Mouse (Mus musculus): ENCODE results near the gene Tectb. TPM values are rescaled to one million over a fixed set of nuclear protein-coding genes. Genes with fewer than 3 reads are reported as not detected.

The Tectb gene
- polyA plus RNA-seq, 1 experiment from 2014 or later = not detected

- Histone ChIP-seq H3K9me3 (replicated peaks) (no peaks in the 10 kb centered on the region), H3K9ac (no peak overlapping the region), H3K4me2 (no peak overlapping the region), H3K4me1 (replicated peaks) (peaks cover 13% of the 10 kb centered on the region; the same call in 1 of the 2 replicates), H3K36me3 (no peaks in the 10 kb centered on the region), H3K27ac (no peak overlapping the region), H3K4me3 (no peak overlapping the region), H3K27me3 (no peaks in the 10 kb centered on the region; the same call in 1 of the 2 replicates)
- WGBS = 76% methylated on average over 2 of the region's 2 CpGs
- no peak for ATAC-seq (replicated peaks; ENCODE audit: insufficient number of reproducible peaks, insufficient read depth, low FRiP score, low read depth)
These were observed 11.1 kb downstream of the Tectb start for GRCm38 (mm10) chr19:55191596-55191995.

DNA sequence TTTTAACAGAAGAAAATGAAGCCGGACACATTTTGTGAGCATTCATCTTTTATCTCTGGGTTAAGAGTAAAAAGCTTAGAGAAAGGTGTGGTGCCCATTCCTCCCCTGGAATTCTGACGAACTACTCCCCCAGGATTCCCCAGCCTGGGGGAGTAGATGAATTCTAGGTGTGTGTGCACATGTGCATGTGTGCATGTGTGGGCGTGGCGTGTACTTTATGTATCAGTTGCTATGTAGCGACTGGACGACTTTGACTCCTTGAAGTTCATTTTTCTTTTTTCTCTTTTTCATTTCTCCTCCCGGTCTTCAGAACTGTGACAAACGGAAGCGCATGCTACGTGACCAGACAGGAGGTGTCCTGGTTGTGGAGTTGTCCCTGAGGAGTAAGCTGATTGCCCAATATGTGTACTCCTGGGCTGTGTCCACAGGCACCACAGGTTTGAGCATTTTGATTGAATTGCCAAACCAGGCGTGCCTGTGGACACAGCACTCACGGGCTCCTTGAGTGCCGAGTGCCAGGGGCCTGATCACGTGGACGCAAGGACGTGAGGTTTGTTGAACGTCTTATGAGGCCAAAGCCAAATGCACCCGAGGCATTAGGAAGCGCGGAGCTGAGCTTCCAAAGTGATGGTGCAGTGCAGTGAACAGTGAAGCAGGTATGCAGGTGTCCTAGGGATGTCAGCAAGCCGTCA is 11.9 kb downstream of the Tectb start:
- H3K9me3 ChIP-seq (replicated peaks) = no peaks in the 10 kb centered on the region
- H3K4me1 ChIP-seq (replicated peaks) = peaks cover 13% of the 10 kb centered on the region; the same call in 1 of the 2 replicates
- H3K36me3 ChIP-seq = no peaks in the 10 kb centered on the region
- H3K4me2 ChIP-seq = no peak overlapping the region
- H3K27me3 ChIP-seq = no peaks in the 10 kb centered on the region; the same call in 1 of the 2 replicates
- no peak overlapping the region for H3K9ac ChIP-seq
- no peak for ATAC-seq (replicated peaks; ENCODE audit: insufficient number of reproducible peaks, insufficient read depth, low FRiP score, low read depth)
- no peak overlapping the region for H3K4me3 ChIP-seq
- H3K27ac ChIP-seq = no peak overlapping the region
- WGBS = 85% methylated on average over 21 of the region's 21 CpGs

GRCm38 (mm10) chr19:55193717-55194394 is 13.3 kb downstream of the Tectb start:
- ATAC-seq (replicated peaks; ENCODE audit: insufficient number of reproducible peaks, insufficient read depth, low FRiP score, low read depth) = no peak

DNA sequence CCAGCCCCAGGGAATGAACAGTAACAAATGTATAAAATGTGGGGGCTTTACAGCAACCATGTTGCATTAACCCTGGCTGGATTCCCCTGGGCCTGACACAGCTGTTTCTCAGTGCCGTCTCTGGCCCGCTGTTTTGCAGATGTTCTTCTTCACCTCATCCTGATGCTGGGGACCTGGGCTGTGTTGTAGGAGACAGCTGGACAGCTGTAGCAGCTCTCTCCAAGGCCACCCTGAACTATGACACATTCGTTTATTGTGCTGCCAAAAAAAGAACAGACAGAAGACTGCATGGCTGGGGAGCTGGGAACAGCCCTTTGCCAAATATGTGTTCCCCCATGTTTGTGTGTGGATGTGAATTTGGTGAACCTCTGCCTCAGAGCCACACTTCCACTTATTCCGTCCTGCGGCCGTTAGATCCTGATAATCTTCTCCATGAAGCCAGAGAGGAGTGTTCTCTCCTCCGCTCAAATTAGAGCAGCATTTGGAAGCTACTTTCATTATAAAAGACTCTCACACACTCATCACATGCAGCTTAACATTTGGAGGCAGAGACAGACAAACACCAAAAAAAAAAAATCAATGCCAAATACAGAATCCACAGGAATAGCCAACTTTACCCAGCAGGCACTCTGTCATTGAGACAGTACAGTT is 14.1 kb downstream of the Tectb start:
- ATAC-seq (replicated peaks; ENCODE audit: insufficient number of reproducible peaks, insufficient read depth, low FRiP score, low read depth) = no peak; the same call in 1 of the 2 replicates
- WGBS = 53% methylated on average over 7 of the region's 7 CpGs
- Histone ChIP-seq H3K27ac (no peak overlapping the region), H3K4me3 (no peak overlapping the region), H3K4me1 (replicated peaks) (peaks cover 13% of the 10 kb centered on the region; the same call in 1 of the 2 replicates), H3K9ac (no peak overlapping the region), H3K4me2 (no peak overlapping the region), H3K9me3 (replicated peaks) (no peaks in the 10 kb centered on the region), H3K27me3 (no peaks in the 10 kb centered on the region), H3K36me3 (no peaks in the 10 kb centered on the region)

More at GRCm38 (mm10) chr19:55193717-55194394, 13.3 kb downstream of the Tectb start:
- Histone ChIP-seq H3K4me1 (replicated peaks) (peaks cover 13% of the 10 kb centered on the region; the same call in 1 of the 2 replicates), H3K9ac (no peak overlapping the region), H3K27ac (no peak overlapping the region; the same call in 1 of the 2 replicates), H3K4me3 (no peak overlapping the region), H3K36me3 (no peaks in the 10 kb centered on the region), H3K9me3 (replicated peaks) (no peaks in the 10 kb centered on the region), H3K4me2 (no peak overlapping the region), H3K27me3 (no peaks in the 10 kb centered on the region)
- 71% methylated on average over 11 of the region's 11 CpGs for WGBS

DNA sequence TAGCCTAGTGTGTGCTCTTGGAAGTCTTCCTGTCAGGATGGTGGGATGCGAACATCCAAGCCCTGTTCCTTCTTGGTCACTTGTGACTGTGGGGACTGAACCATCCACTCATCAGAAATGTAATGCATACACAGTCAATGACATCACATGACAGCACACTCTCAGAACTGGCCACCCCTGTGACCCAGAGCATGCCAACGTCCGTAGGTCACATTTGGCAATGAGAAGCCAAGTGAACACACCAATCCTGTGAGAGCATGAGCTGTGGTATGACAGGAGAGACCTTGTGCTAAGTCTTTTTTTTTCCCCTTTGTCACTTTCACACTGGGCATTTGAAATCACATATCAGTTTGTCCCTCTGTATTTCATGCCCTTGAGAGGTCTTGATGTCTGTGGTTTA is 15.0 kb downstream of the Tectb start:
- H3K27ac ChIP-seq = no peak overlapping the region
- no peak overlapping the region for H3K4me3 ChIP-seq
- no peak for ATAC-seq (replicated peaks; ENCODE audit: insufficient number of reproducible peaks, insufficient read depth, low FRiP score, low read depth)
- 72% methylated on average over 3 of the region's 3 CpGs for WGBS
- no peak overlapping the region for H3K9ac ChIP-seq
- H3K9me3 ChIP-seq (replicated peaks) = no peaks in the 10 kb centered on the region
- no peak overlapping the region for H3K4me2 ChIP-seq
- no peaks in the 10 kb centered on the region for H3K36me3 ChIP-seq
- peaks cover 10% of the 10 kb centered on the region; the same call in 1 of the 2 replicates for H3K4me1 ChIP-seq (replicated peaks)
- no peaks in the 10 kb centered on the region for H3K27me3 ChIP-seq

DNA sequence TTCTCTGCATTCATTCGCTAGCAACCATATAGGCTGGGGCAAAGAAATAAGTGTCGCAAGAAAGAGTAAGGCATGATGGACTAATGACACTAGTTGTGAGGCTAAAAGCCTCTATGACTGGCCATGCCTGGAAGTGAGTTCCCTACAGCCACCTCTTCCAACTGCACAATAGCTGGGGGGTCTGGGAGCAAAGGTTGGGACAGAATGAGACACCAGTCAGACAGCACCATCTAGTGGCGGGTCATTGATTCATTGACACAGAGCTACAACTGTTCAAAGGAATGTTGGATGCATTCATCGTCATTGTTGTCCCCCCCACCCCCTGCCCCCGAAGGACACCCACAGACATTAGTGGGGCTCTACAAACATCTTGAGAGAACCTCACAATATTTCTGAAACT is 17.8 kb downstream of the Tectb start:
- Histone ChIP-seq H3K27me3 (no peaks in the 10 kb centered on the region), H3K9ac (no peak overlapping the region), H3K36me3 (no peaks in the 10 kb centered on the region), H3K9me3 (replicated peaks) (no peaks in the 10 kb centered on the region), H3K4me2 (peak overlapping the region; percentile 24), H3K27ac (no peak overlapping the region), H3K4me3 (peak overlapping the region; percentile 8; the same call in 1 of the 2 replicates), H3K4me1 (replicated peaks) (0 out of 2 replicates have a peak, but pooled peaks cover 5% of the 10 kb centered on the region)
- peak; percentile 66; the same call in 1 of the 2 replicates for ATAC-seq (replicated peaks; ENCODE audit: insufficient number of reproducible peaks, insufficient read depth, low FRiP score, low read depth)
- WGBS = 34% methylated on average over 5 of the region's 5 CpGs

DNA sequence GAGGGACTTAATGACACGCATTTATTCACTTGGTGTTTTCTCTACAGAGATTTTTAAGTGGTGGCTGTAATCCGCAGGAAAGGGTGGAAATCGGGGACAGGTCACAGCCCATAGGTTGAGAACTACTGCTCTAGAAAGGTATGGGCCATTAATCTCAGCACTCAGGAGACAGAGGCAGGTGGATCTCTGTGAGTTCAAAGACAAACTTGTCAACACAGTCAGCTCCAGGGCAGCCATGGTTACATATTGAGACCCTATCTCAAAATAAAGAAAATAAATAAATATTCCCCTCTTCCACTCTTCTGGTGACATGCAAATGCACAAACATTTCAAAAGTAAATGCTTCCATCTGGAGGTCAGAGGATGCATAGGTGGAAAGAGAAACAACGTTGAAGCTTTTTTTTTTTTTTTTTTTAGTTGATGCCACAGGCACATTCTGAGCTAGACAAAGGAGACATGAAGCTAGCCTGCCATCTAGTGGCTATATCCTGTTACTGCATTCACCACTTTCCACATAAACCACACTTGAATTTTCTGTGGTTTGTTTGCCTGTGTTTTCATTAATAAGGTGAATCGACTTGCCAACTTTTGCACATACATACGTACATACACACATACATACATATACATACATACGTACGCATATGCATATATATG is 26.1 kb downstream of the Tectb start:
- no peak overlapping the region for H3K9ac ChIP-seq
- whole genome bisulfite sequencing = 36% methylated on average over 8 of the region's 8 CpGs
- no peak overlapping the region for H3K27ac ChIP-seq
- H3K9me3 ChIP-seq (replicated peaks) = no peaks in the 10 kb centered on the region
- ATAC-seq (replicated peaks; ENCODE audit: insufficient number of reproducible peaks, insufficient read depth, low FRiP score, low read depth) = no peak
- no peaks in the 10 kb centered on the region for H3K36me3 ChIP-seq
- H3K4me2 ChIP-seq = no peak overlapping the region
- H3K4me3 ChIP-seq = no peak overlapping the region
- H3K27me3 ChIP-seq = peaks cover 14% of the 10 kb centered on the region
- no peaks in the 10 kb centered on the region for H3K4me1 ChIP-seq (replicated peaks)

DNA sequence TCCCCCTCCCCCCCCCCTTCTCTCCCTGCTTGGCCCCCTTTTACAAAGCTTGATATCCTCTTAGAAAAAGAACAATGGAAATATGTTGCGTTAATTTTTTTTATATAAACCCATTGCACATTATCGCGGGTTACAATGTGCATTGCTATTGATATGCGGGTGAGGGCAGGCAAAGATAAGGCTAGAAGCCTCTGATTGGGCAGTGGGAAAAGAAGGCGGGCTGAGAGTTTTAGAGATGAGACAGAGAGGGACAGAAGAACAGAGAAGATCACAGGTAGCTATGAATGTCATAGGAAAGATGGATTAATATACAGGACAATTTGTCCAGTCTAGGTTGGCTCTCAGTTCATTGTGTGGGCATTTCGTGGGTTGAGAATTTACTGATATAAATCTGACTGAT is 26.7 kb downstream of the Tectb start:
- no peak for ATAC-seq (replicated peaks; ENCODE audit: insufficient number of reproducible peaks, insufficient read depth, low FRiP score, low read depth)
- WGBS = 47% methylated on average over 6 of the region's 6 CpGs
- H3K9ac ChIP-seq = no peak overlapping the region
- H3K4me2 ChIP-seq = no peak overlapping the region
- peaks cover 14% of the 10 kb centered on the region for H3K27me3 ChIP-seq
- no peak overlapping the region for H3K27ac ChIP-seq
- H3K9me3 ChIP-seq (replicated peaks) = no peaks in the 10 kb centered on the region
- no peak overlapping the region for H3K4me3 ChIP-seq
- no peaks in the 10 kb centered on the region for H3K36me3 ChIP-seq
- H3K4me1 ChIP-seq (replicated peaks) = no peaks in the 10 kb centered on the region

- Histone ChIP-seq H3K36me3 (no peaks in the 10 kb centered on the region), H3K27ac (no peak overlapping the region), H3K9ac (no peak overlapping the region), H3K4me1 (replicated peaks) (no peaks in the 10 kb centered on the region), H3K27me3 (peaks cover 14% of the 10 kb centered on the region), H3K4me3 (no peak overlapping the region), H3K9me3 (replicated peaks) (no peaks in the 10 kb centered on the region), H3K4me2 (no peak overlapping the region)
- 54% methylated on average over 25 of the region's 25 CpGs for WGBS
- ATAC-seq (replicated peaks; ENCODE audit: insufficient number of reproducible peaks, insufficient read depth, low FRiP score, low read depth) = no peak
These were observed 27.4 kb downstream of the Tectb start for GRCm38 (mm10) chr19:55207746-55208538.

GRCm38 (mm10) chr19:55208654-55209053 is 28.1 kb downstream of the Tectb start:
- no peak overlapping the region for H3K27ac ChIP-seq
- H3K4me1 ChIP-seq (replicated peaks) = no peaks in the 10 kb centered on the region
- WGBS = 69% methylated on average over 4 of the region's 4 CpGs
- peaks cover 14% of the 10 kb centered on the region for H3K27me3 ChIP-seq
- no peak for ATAC-seq (replicated peaks; ENCODE audit: insufficient number of reproducible peaks, insufficient read depth, low FRiP score, low read depth)
- H3K9ac ChIP-seq = no peak overlapping the region
- H3K9me3 ChIP-seq (replicated peaks) = no peaks in the 10 kb centered on the region
- no peaks in the 10 kb centered on the region for H3K36me3 ChIP-seq
- no peak overlapping the region for H3K4me3 ChIP-seq
- H3K4me2 ChIP-seq = no peak overlapping the region

All from heart, embryonic 15.5 days (tissue).